Mouse (Mus musculus): ENCODE data around the gene Abtb1. TPM values are rescaled to one million over a fixed set of nuclear protein-coding genes. Genes with fewer than 3 reads are reported as not detected.

Gene Abtb1
- polyA plus RNA-seq, 2 experiments, result 39.0 to 43.1 TPM

DNA sequence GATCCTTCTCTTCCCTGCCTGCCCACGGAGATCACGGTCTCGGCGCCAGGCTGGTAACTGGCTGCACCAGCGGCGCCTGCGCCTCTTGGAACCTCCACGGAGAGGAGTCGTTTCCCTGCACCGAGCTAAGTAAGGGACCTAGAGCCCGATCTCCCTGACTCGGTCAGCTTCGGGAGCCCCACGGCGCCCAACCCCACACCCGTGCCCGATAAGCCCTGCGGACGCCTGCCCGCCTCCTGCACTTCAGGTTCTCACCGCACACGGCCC is 337 bp downstream of the Abtb1 start:
- TF ChIP-seq CTCF (IDR thresholded peaks at IDR 0.05; ENCODE audit: low read depth) (no peak), EP300 (IDR thresholded peaks at IDR 0.05; ENCODE audit: low read depth) (no peak)
- Histone ChIP-seq H3K9me3 (ENCODE audit: control insufficient read depth, low read length) (no peaks in the 10 kb centered on the region), H3K36me3 (replicated peaks; ENCODE audit: control insufficient read depth, insufficient read depth, low read depth) (peaks cover 26% of the 10 kb centered on the region), H3K4me2 (ENCODE audit: low read depth) (peak overlapping the region; percentile 85), H3K27me3 (ENCODE audit: control insufficient read depth, insufficient read depth, low read length) (no peaks in the 10 kb centered on the region), H3K4me3 (ENCODE audit: insufficient read depth in 1 of 2, low read depth in 2 of 2, low read length in 2 of 2) (peak overlapping the region; percentile 83 to 93), H3K4me1 (replicated peaks; ENCODE audit: control insufficient read depth in 2 of 2, insufficient read depth in 2 of 2, low read length in 1 of 2) (peaks cover 8 to 16% of the 10 kb centered on the region in 2 experiments), H3K9ac (replicated peaks) (peak overlapping the region; percentile 94), H3K27ac (peak overlapping the region; percentile 87)
- peak; percentile 25 for ATAC-seq (ENCODE audit: insufficient read depth)
- under 1% methylated on average over 22 of the region's 22 CpGs for WGBS (ENCODE audit: insufficient replicate concordance)
- DNase-seq (ENCODE audit: low read depth in 3 of 3, low spot score in 3 of 3), result no peak

DNA sequence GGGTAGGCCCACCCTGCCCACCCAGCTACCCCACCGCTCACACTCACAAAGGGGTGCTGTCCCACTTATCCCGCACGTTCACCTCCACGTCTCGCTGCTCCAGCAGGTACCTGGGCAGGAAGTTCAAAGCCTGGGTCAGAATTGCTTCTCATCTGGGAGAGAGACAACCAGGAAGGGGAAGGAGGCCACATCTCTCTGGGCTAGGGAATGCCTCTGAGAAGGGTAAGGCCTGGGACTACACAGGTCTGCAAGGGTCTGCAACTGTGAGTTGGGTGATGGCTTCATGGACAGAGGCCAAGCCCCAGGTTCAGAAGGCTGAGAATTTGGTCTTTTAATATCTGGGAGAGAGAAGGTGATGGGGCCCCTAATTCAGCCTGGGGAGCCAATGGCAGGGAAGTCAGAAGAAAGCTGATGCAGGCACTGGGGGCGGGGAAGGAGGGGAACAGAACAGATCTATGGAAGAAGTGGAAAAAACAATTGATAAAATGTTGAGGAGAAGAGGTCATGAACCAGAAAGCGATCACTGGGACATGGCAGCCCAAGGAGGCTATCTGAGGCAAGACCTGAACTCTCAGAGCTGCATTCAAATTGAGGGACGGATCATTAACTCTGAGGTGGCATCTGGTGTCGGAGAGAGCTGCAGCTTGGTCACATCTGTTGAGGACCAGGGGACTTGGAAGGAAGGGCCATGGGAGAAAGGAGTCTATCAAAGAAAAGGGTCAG is 832 bp downstream of the Abtb1 start:
- Histone ChIP-seq H3K27ac (peak overlapping the region; percentile 87), H3K9ac (replicated peaks) (peak overlapping the region; percentile 94), H3K36me3 (replicated peaks; ENCODE audit: control insufficient read depth, insufficient read depth, low read depth) (peaks cover 30% of the 10 kb centered on the region), H3K4me1 (replicated peaks; ENCODE audit: control insufficient read depth in 2 of 2, insufficient read depth in 2 of 2, low read length in 1 of 2) (peaks cover 8 to 16% of the 10 kb centered on the region in 2 experiments), H3K9me3 (ENCODE audit: control insufficient read depth, low read length) (no peaks in the 10 kb centered on the region), H3K27me3 (ENCODE audit: control insufficient read depth, insufficient read depth, low read length) (no peaks in the 10 kb centered on the region), H3K4me3 (ENCODE audit: insufficient read depth in 1 of 2, low read depth in 2 of 2, low read length in 2 of 2) (peak overlapping the region; percentile 83 to 93), H3K4me2 (ENCODE audit: low read depth) (peak overlapping the region; percentile 85)
- ATAC-seq (ENCODE audit: insufficient read depth), result no peak
- 52% methylated on average over 9 of the region's 9 CpGs for WGBS (ENCODE audit: insufficient replicate concordance)
- TF ChIP-seq EP300 (IDR thresholded peaks at IDR 0.05; ENCODE audit: low read depth) (no peak), CTCF (IDR thresholded peaks at IDR 0.05; ENCODE audit: low read depth) (no peak)
- no peak for DNase-seq (ENCODE audit: low read depth in 3 of 3, low spot score in 3 of 3)

DNA sequence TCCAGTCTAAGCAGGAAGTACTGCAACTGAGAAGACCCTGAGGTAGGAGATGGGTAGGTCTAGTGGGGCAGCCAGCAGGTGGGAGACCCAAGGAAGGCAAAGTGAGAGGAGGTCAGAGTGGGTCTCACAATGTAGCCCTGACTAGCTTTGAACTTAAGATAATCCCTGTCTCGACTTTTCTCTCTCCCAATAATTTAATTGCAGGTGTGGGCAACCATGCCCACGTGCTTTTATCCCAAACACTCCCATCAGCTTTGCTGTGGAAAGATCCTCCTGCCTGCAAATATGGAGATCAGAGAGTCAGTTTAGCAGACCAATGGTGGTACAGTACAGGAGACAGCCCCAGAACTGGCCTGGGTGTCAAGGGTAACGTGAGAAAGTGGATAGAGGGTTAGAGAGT is 1.6 kb downstream of the Abtb1 start:
- Histone ChIP-seq H3K4me2 (ENCODE audit: low read depth) (peak overlapping the region; percentile 85), H3K36me3 (replicated peaks; ENCODE audit: control insufficient read depth, insufficient read depth, low read depth) (peaks cover 34% of the 10 kb centered on the region), H3K4me3 (ENCODE audit: insufficient read depth in 1 of 2, low read depth in 2 of 2, low read length in 2 of 2) (peak overlapping the region; percentile 83 to 93; a peak in 3 of 4 replicates), H3K9ac (replicated peaks) (peak overlapping the region; percentile 94), H3K9me3 (ENCODE audit: control insufficient read depth, low read length) (no peaks in the 10 kb centered on the region), H3K27ac (peak overlapping the region; percentile 26; the same call in 1 of the 2 replicates), H3K27me3 (ENCODE audit: control insufficient read depth, insufficient read depth, low read length) (no peaks in the 10 kb centered on the region), H3K4me1 (replicated peaks; ENCODE audit: control insufficient read depth in 2 of 2, insufficient read depth in 2 of 2, low read length in 1 of 2) (peaks cover 15 to 20% of the 10 kb centered on the region in 2 experiments)
- TF ChIP-seq EP300 (IDR thresholded peaks at IDR 0.05; ENCODE audit: low read depth) (no peak), CTCF (IDR thresholded peaks at IDR 0.05; ENCODE audit: low read depth) (no peak)
- 63% methylated on average over 3 of the region's 3 CpGs for WGBS (ENCODE audit: insufficient replicate concordance)
- DNase-seq (ENCODE audit: low read depth in 3 of 3, low spot score in 3 of 3) (no peak), ATAC-seq (ENCODE audit: insufficient read depth) (no peak)

DNA sequence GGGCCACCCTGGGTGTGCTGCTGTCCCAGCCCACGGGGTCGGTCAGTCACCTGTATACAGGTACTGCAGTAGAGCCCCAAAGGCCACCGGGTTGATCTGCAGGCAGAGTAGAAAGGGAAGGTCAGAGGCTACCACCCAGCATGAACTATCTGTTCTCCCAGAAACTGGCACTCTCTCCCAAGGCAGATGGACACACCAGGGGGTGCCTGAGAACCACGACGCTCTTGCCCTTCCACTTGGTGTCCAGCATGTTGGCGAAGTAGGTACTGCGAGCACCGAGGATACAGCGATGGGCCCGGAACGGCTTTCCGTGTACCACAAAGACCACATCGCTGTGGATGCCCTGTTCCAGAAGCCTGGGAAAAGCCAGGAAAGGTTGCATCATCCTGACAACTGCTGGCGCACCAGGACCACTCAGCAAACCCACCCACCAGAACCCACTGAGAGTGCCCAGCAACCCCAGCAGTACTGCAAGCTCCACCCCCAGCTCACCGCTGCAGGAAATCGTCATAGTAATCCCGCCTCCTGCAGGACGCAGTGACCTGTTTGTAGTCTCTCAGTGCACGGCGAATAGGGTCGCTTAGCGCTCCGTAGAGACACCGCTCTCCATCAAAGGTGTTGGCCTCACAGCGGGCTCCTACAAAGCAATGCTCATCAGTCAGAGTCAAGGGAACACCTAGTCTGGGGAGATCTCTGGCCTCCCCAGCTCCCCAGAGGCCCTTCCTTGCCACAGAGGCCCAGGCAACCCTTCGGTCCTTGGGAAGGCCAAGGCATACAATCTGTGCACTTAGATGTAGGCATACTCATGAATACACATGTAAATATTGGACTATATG is 2.4 kb downstream of the Abtb1 start:
- H3K4me3 ChIP-seq (ENCODE audit: insufficient read depth in 1 of 2, low read depth in 2 of 2, low read length in 2 of 2), result peak overlapping the region in 1 of 2 experiments; percentile 16; a peak in 1 of 4 replicates
- WGBS (ENCODE audit: insufficient replicate concordance), result 84% methylated on average over 26 of the region's 26 CpGs
- H3K4me2 ChIP-seq (ENCODE audit: low read depth), result peak overlapping the region; percentile 85; the same call in 1 of the 2 replicates
- TF ChIP-seq CTCF (IDR thresholded peaks at IDR 0.05; ENCODE audit: low read depth) (no peak), EP300 (IDR thresholded peaks at IDR 0.05; ENCODE audit: low read depth) (no peak)
- no peaks in the 10 kb centered on the region for H3K27me3 ChIP-seq (ENCODE audit: control insufficient read depth, insufficient read depth, low read length)
- DNase-seq (ENCODE audit: low read depth in 3 of 3, low spot score in 3 of 3), result no peak
- no peak overlapping the region for H3K27ac ChIP-seq
- peaks cover 23 to 29% of the 10 kb centered on the region in 2 experiments for H3K4me1 ChIP-seq (replicated peaks; ENCODE audit: control insufficient read depth in 2 of 2, insufficient read depth in 2 of 2, low read length in 1 of 2)
- H3K9ac ChIP-seq (replicated peaks), result no peak overlapping the region
- ATAC-seq (ENCODE audit: insufficient read depth), result no peak
- H3K9me3 ChIP-seq (ENCODE audit: control insufficient read depth, low read length), result no peaks in the 10 kb centered on the region
- H3K36me3 ChIP-seq (replicated peaks; ENCODE audit: control insufficient read depth, insufficient read depth, low read depth), result peaks cover 36% of the 10 kb centered on the region

DNA sequence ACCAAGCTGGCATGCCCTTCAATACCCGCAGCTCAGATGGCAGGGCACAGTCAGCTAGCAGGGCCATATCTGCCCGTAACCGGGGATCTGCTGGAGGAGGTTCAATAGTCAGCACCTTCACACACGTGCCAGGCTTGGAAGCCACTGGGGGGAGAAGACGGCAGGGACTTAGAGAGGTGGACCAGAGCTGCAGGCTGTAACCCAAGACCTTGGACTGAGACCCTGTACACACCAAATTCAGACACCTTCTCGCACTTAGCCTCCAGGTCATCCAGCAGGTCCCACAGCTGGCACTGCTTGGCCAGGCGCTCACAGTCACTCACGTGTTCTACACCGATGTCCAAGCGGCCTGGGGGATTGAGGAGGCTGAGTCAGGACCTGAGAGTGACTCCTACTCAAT is 3.2 kb downstream of the Abtb1 start:
- no peak for ATAC-seq (ENCODE audit: insufficient read depth)
- H3K9ac ChIP-seq (replicated peaks), result no peak overlapping the region
- peaks cover 37% of the 10 kb centered on the region for H3K36me3 ChIP-seq (replicated peaks; ENCODE audit: control insufficient read depth, insufficient read depth, low read depth)
- DNase-seq (ENCODE audit: low read depth in 3 of 3, low spot score in 3 of 3), result no peak
- H3K27ac ChIP-seq, result no peak overlapping the region
- no peaks in the 10 kb centered on the region for H3K9me3 ChIP-seq (ENCODE audit: control insufficient read depth, low read length)
- TF ChIP-seq CTCF (IDR thresholded peaks at IDR 0.05; ENCODE audit: low read depth), result no peak
- H3K4me2 ChIP-seq (ENCODE audit: low read depth), result no peak overlapping the region
- WGBS (ENCODE audit: insufficient replicate concordance), result 85% methylated on average over 10 of the region's 10 CpGs
- no peak overlapping the region for H3K4me3 ChIP-seq (ENCODE audit: insufficient read depth in 1 of 2, low read depth in 2 of 2, low read length in 2 of 2)
- H3K27me3 ChIP-seq (ENCODE audit: control insufficient read depth, insufficient read depth, low read length), result no peaks in the 10 kb centered on the region
- H3K4me1 ChIP-seq (replicated peaks; ENCODE audit: control insufficient read depth in 2 of 2, insufficient read depth in 2 of 2, low read length in 1 of 2), result peaks cover 31 to 36% of the 10 kb centered on the region in 2 experiments
